Mouse (Mus musculus) CD4-positive, CD25-positive, alpha-beta regulatory T cell, adult 2 months (primary cell): ENCODE data around the gene Vmn2r112.
"Not testable (repeated sequence)": the region's sequence is repeated elsewhere in the genome, so short reads cannot be mapped to it uniquely, and the experiment has no call there.

Experiments used
- DNase-seq: peaks from one replicate; pipeline ENCODE4 v3.0.0-alpha.2; 2012; ENCODE audit warnings: low read depth, low spot score

Vmn2r112 gene

GRCm38 (mm10) chr17:22600651-22601050 lies at the start of gene Vmn2r112:
Gene Vmn2r112, plus strand, starts transcription at chr17:22600951.
- not testable (repeated sequence) for DNase-seq

- DNase-seq, result not testable (repeated sequence)
Observed at GRCm38 (mm10) chr17:22573382-22573781, 27.4 kb upstream of the Vmn2r112 start, which contains the start of gene Vmn2r111. Gene Vmn2r111, minus strand, starts transcription at chr17:22573482.

- DNase-seq, result no peak
Observed at GRCm38 (mm10) chr17:22630646-22631045, 29.9 kb downstream of the Vmn2r112 start.
